Mouse (Mus musculus) heart, postnatal 0 days (tissue): Measurements from ENCODE around the gene Tec. TPM values are rescaled to one million over a fixed set of nuclear protein-coding genes. Genes with fewer than 3 reads are reported as not detected.

Experiments
- ATAC-seq: fragments of 200-750 bp; cut with Nextera tagmentation; 2 replicates; pipeline ENCODE4 v1.8.0; 2017; ENCODE audit warnings: low read depth, moderate number of reproducible peaks, moderate library complexity; ENCODE audit not compliant: insufficient read depth
- DNase-seq: peaks from one replicate; pipeline ENCODE4 v3.0.0-alpha.2; 2016; ENCODE audit warnings: low spot score
- H3K27ac ChIP-seq: fragments of 300-500 bp; sonication (generic); 2 replicates; pipeline ENCODE4 v1.5.1; 2014; ENCODE audit warnings: low read depth, mild to moderate bottlenecking
- H3K27me3 ChIP-seq: fragments of 300-500 bp; sonication (generic); 2 replicates; pipeline ENCODE4 v1.6.1; 2014; ENCODE audit warnings: low read length, mixed read lengths; ENCODE audit not compliant: control insufficient read depth, insufficient read depth
- H3K36me3 ChIP-seq: fragments of 300-500 bp; sonication (generic); replicated peaks from 2 replicates; pipeline ENCODE4 v1.6.1; 2014; ENCODE audit warnings: low read length, mixed read lengths; ENCODE audit not compliant: control insufficient read depth, insufficient read depth
- H3K4me1 ChIP-seq: fragments of 300-500 bp; sonication (generic); 2 replicates; pipeline ENCODE4 v1.6.1; 2014; ENCODE audit warnings: antibody characterized with exemption; ENCODE audit not compliant: control insufficient read depth, insufficient read depth
- H3K4me2 ChIP-seq: fragments of 300-500 bp; sonication (generic); 2 replicates; pipeline ENCODE4 v1.6.1; 2014; ENCODE audit warnings: low read depth, mild to moderate bottlenecking, low read length, moderate library complexity
- H3K4me3 ChIP-seq: fragments of 300-500 bp; sonication (generic); 2 replicates; pipeline ENCODE4 v1.5.1; 2014; ENCODE audit warnings: low read depth, low read length
- H3K9ac ChIP-seq: fragments of 300-500 bp; sonication (generic); replicated peaks from 2 replicates; pipeline ENCODE4 v1.6.1; 2014; ENCODE audit warnings: low read depth, low read length, mixed read lengths
- H3K9me3 ChIP-seq: fragments of 300-500 bp; sonication (generic); replicated peaks from 2 replicates; pipeline ENCODE4 v1.6.1; 2016; ENCODE audit warnings: low read length; ENCODE audit not compliant: control insufficient read depth
- CTCF ChIP-seq: IDR thresholded peaks from 2 replicates; pipeline ENCODE4 v1.5.1; 2016; ENCODE audit warnings: antibody characterized with exemption, control low read depth, low read depth
- EP300 ChIP-seq: IDR thresholded peaks from 2 replicates; pipeline ENCODE4 v1.6.1; 2016; ENCODE audit warnings: antibody characterized with exemption, low read depth
- WGBS: fragments of 180-500 bp; shearing (Covaris S2); extraction: QIAGEN DNeasy Blood & Tissue Kit; methylation state at CpG from one replicate; pipeline ENCODE4 v1.1.7; 2014; 5-methylcytosine and 5-hydroxymethylcytosine counted together
- polyA plus RNA-seq: library from polyadenylated mRNA; unstranded; fragments of >200 nt; fragmentation: Nextera tagmentation; extraction: Ambion mirVana; gene quantifications from 2 replicates; pipeline ENCODE4 v1.2.1, GENCODE M21; 2015
- total RNA-seq: library from RNA; depleted of rRNA; stranded (reverse); fragments of >200 nt; gene quantifications from 2 replicates; pipeline ENCODE4 v1.2.3, GENCODE M21; 2014; ENCODE audit warnings: low replicate concordance

Gene Tec
- total and polyA plus RNA-seq, 2 experiments from 2014 or later: 11.1 to 16.2 TPM

GRCm38 (mm10) chr5:72785451-72785850, 82.8 kb downstream of the Tec start:
- H3K36me3 ChIP-seq: peaks cover 8% of the 10 kb centered on the region; the same call in 1 of the 2 replicates
- no peak overlapping the region for H3K4me3 ChIP-seq
- H3K27ac ChIP-seq: no peak overlapping the region
- H3K9me3 ChIP-seq: no peaks in the 10 kb centered on the region
- ATAC-seq (no peak), DNase-seq (no peak)
- no peaks in the 10 kb centered on the region for H3K27me3 ChIP-seq
- 70% methylated on average over 4 of the region's 4 CpGs for WGBS
- H3K4me2 ChIP-seq: no peak overlapping the region
- no peak for TF ChIP-seq CTCF
- TF ChIP-seq EP300: no peak
- H3K4me1 ChIP-seq: peaks cover 4% of the 10 kb centered on the region
- no peak overlapping the region for H3K9ac ChIP-seq

- ATAC-seq: no peak
- 83% methylated on average over 3 of the region's 3 CpGs for WGBS
- Histone ChIP-seq H3K9me3 (no peaks in the 10 kb centered on the region), H3K9ac (no peak overlapping the region), H3K4me1 (peaks cover 4% of the 10 kb centered on the region), H3K4me2 (no peak overlapping the region), H3K36me3 (peaks cover 8% of the 10 kb centered on the region; the same call in 1 of the 2 replicates), H3K27ac (no peak overlapping the region), H3K27me3 (no peaks in the 10 kb centered on the region), H3K4me3 (no peak overlapping the region)
- TF ChIP-seq CTCF (no peak), EP300 (no peak)
- DNase-seq: no peak
Observed at GRCm38 (mm10) chr5:72784719-72785118, 83.6 kb downstream of the Tec start.

GRCm38 (mm10) chr5:72783957-72784356, 84.3 kb downstream of the Tec start:
- DNase-seq (no peak), ATAC-seq (no peak)
- Histone ChIP-seq H3K9ac (no peak overlapping the region), H3K27me3 (no peaks in the 10 kb centered on the region), H3K27ac (no peak overlapping the region), H3K4me2 (no peak overlapping the region), H3K4me1 (peaks cover 4% of the 10 kb centered on the region), H3K36me3 (peaks cover 8% of the 10 kb centered on the region; the same call in 1 of the 2 replicates), H3K9me3 (no peaks in the 10 kb centered on the region), H3K4me3 (no peak overlapping the region)
- TF ChIP-seq CTCF (no peak), EP300 (no peak)
- WGBS: 76% methylated on average over 8 of the region's 8 CpGs

GRCm38 (mm10) chr5:72783123-72783522, 85.2 kb downstream of the Tec start:
- Histone ChIP-seq H3K27ac (0 out of 2 replicates have a peak overlapping the region, but pooled peaks have one; percentile 12), H3K27me3 (no peaks in the 10 kb centered on the region), H3K9me3 (no peaks in the 10 kb centered on the region), H3K9ac (no peak overlapping the region), H3K4me1 (peaks cover 4% of the 10 kb centered on the region), H3K4me2 (no peak overlapping the region), H3K36me3 (peaks cover 8% of the 10 kb centered on the region; the same call in 1 of the 2 replicates), H3K4me3 (no peak overlapping the region)
- no peak for ATAC-seq
- WGBS: 61% methylated on average over 7 of the region's 7 CpGs
- TF ChIP-seq EP300 (no peak), CTCF (no peak)
- DNase-seq: no peak

GRCm38 (mm10) chr5:72781776-72782175, 86.5 kb downstream of the Tec start:
- no peak overlapping the region for H3K4me2 ChIP-seq

GRCm38 (mm10) chr5:72776595-72776994, 91.7 kb downstream of the Tec start:
- H3K27me3 ChIP-seq: no peaks in the 10 kb centered on the region
- H3K4me2 ChIP-seq: no peak overlapping the region
- peaks cover under 1% of the 10 kb centered on the region; the same call in 1 of the 2 replicates for H3K4me1 ChIP-seq
- WGBS: 90% methylated on average over 2 of the region's 2 CpGs
- DNase-seq (no peak), ATAC-seq (no peak)
- H3K27ac ChIP-seq: no peak overlapping the region
- H3K4me3 ChIP-seq: no peak overlapping the region
- H3K36me3 ChIP-seq: 0 out of 2 replicates have a peak, but pooled peaks cover 13% of the 10 kb centered on the region
- H3K9ac ChIP-seq: no peak overlapping the region
- no peak for TF ChIP-seq CTCF
- TF ChIP-seq EP300: no peak
- H3K9me3 ChIP-seq: no peaks in the 10 kb centered on the region

More at GRCm38 (mm10) chr5:72781776-72782175, 86.5 kb downstream of the Tec start:
- Histone ChIP-seq H3K4me1 (peaks cover 4% of the 10 kb centered on the region), H3K36me3 (peaks cover 8% of the 10 kb centered on the region; the same call in 1 of the 2 replicates), H3K9ac (no peak overlapping the region), H3K27ac (no peak overlapping the region), H3K9me3 (no peaks in the 10 kb centered on the region), H3K27me3 (no peaks in the 10 kb centered on the region), H3K4me3 (no peak overlapping the region)
- TF ChIP-seq CTCF: no peak
- TF ChIP-seq EP300: no peak
- peak; percentile 73 for ATAC-seq
- DNase-seq: peak; percentile 31
- 50% methylated on average over 11 of the region's 11 CpGs for WGBS
